Mouse (Mus musculus) erythroblast, embryonic 14.5 days (primary cell): ENCODE data around the gene Cmip.

Experiments
- GATA1 ChIP-seq: IDR thresholded peaks from 2 replicates; pipeline ENCODE4 v1.6.1; 2012; ENCODE audit warnings: low read length, inconsistent platforms, mixed read lengths
- TAL1 ChIP-seq: IDR thresholded peaks from 3 replicates; pipeline ENCODE4 v1.6.1; 2012; ENCODE audit warnings: low read length, inconsistent platforms, mixed read lengths

- TF ChIP-seq GATA1 (no peak), TAL1 (no peak)
These were observed 138.2 kb downstream of the Cmip start for GRCm38 (mm10) chr8:117395055-117395454.
